Mouse (Mus musculus) heart, adult 2 months (tissue): ENCODE measurements around the gene Polr2f. TPM values are rescaled to one million over a fixed set of nuclear protein-coding genes. Genes with fewer than 3 reads are reported as not detected.

Experiments used
- DNase-seq, 2 experiments: peaks; one replicate each; pipeline ENCODE4 v3.0.0; 2021
- H3K27ac ChIP-seq: fragments of 200-600 bp; 2 replicates; pipeline ENCODE4 v1.8.1; 2022
- H3K27me3 ChIP-seq: fragments of 200-500 bp; 2 replicates; pipeline ENCODE4 v1.6.1; 2012; ENCODE audit warnings: mild to moderate bottlenecking, low read length, inconsistent platforms, mixed read lengths; ENCODE audit not compliant: control insufficient read depth, insufficient read depth
- H3K36me3 ChIP-seq: fragments of 200-500 bp; 2 replicates; pipeline ENCODE4 v1.6.1; 2012; ENCODE audit warnings: low read length, inconsistent platforms; ENCODE audit not compliant: control insufficient read depth, insufficient read depth
- H3K4me1 ChIP-seq: fragments of 200-500 bp; 2 replicates; pipeline ENCODE4 v1.6.1; 2011; ENCODE audit warnings: low read length; ENCODE audit not compliant: control insufficient read depth, insufficient read depth
- H3K4me3 ChIP-seq: fragments of 200-600 bp; 2 replicates; pipeline ENCODE4 v1.8.1; 2022
- H3K79me2 ChIP-seq: fragments of 200-500 bp; replicated peaks from 2 replicates; pipeline ENCODE4 v1.6.1; 2012; ENCODE audit warnings: mild to moderate bottlenecking, inconsistent platforms, low read length, moderate library complexity, mixed read lengths; ENCODE audit not compliant: control insufficient read depth, insufficient read depth
- H3K9ac ChIP-seq: fragments of 200-500 bp; 2 replicates; pipeline ENCODE4 v1.6.1; 2012; ENCODE audit warnings: low read depth, mild to moderate bottlenecking, control low read depth, inconsistent platforms, low read length, mixed read lengths
- CTCF ChIP-seq: fragments of 200-600 bp; IDR thresholded peaks from 2 replicates; pipeline ENCODE4 v1.8.1; 2022; ENCODE audit warnings: antibody characterized with exemption, mild to moderate bottlenecking, moderate library complexity
- EP300 ChIP-seq: fragments of 200-500 bp; IDR thresholded peaks from 2 replicates; pipeline ENCODE4 v1.6.1; 2011; ENCODE audit warnings: low read depth, low read length, control low read depth; ENCODE audit not compliant: insufficient read depth
- POLR2A ChIP-seq: fragments of 200-500 bp; IDR thresholded peaks from 2 replicates; pipeline ENCODE4 v1.6.1; 2011; ENCODE audit warnings: mild to moderate bottlenecking, low read depth, low read length, control low read depth; ENCODE audit not compliant: insufficient read depth
- WGBS: fragments of 180-500 bp; shearing (Covaris S2); methylation state at CpG from one replicate; pipeline ENCODE4 v1.1.7; 2018; 5-methylcytosine and 5-hydroxymethylcytosine counted together
- intact Hi-C: fragments of 180-260 bp; cut with DNase I; formaldehyde crosslinking; loops from one replicate; pipeline ENCODE4 v1.15.1; 2025
- polyA plus RNA-seq: library from polyadenylated mRNA; depleted of rRNA; stranded (reverse); fragments of >200 nt; gene quantifications from 2 replicates; pipeline ENCODE4 v1.2.3, GENCODE M21; 2012
- total RNA-seq, 2 experiments: library from RNA; stranded (reverse); gene quantifications; 2 replicates each; pipeline ENCODE4 v1.2.3; 2021

Polr2f gene
- total and polyA plus RNA-seq, 3 experiments = 50.9 to 145 (median 126) TPM

GRCm38 (mm10) chr15:79145522-79145921, 4.7 kb downstream of the Polr2f start:
- Histone ChIP-seq H3K79me2 (no peaks in the 10 kb centered on the region; the same call in 1 of the 2 replicates), H3K4me1 (no peaks in the 10 kb centered on the region), H3K27me3 (no peaks in the 10 kb centered on the region), H3K9ac (no peak overlapping the region), H3K27ac (no peak overlapping the region), H3K36me3 (no peaks in the 10 kb centered on the region), H3K4me3 (no peak overlapping the region)
- intact Hi-C loops = no loop called here
- no peak for TF ChIP-seq CTCF
- no peak for TF ChIP-seq POLR2A
- no peak for TF ChIP-seq EP300
- no peak for DNase-seq
- 81% methylated on average over 7 of the region's 7 CpGs for WGBS

GRCm38 (mm10) chr15:79148533-79148932, 7.7 kb downstream of the Polr2f start:
- no peak overlapping the region for H3K9ac ChIP-seq
- TF ChIP-seq POLR2A (no peak), EP300 (0 out of 2 replicates have a peak, but pooled peaks have one; percentile 81), CTCF (peak; percentile 94)
- 45% methylated on average over 7 of the region's 7 CpGs for WGBS
- no peaks in the 10 kb centered on the region for H3K27me3 ChIP-seq
- H3K36me3 ChIP-seq = no peaks in the 10 kb centered on the region
- H3K27ac ChIP-seq = no peak overlapping the region
- no peak overlapping the region for H3K4me3 ChIP-seq
- no peaks in the 10 kb centered on the region for H3K79me2 ChIP-seq
- no peaks in the 10 kb centered on the region for H3K4me1 ChIP-seq
- intact Hi-C loops = loop anchor here (1.0 to 2.0 kb wide), 2 partner anchors 55 to 110 kb away; no protein-coding TSS in a partner anchor
- peak; percentile 72 to 87 for DNase-seq

GRCm38 (mm10) chr15:79151881-79152280, 11.1 kb downstream of the Polr2f start:
- no peak for DNase-seq
- no peaks in the 10 kb centered on the region for H3K27me3 ChIP-seq
- TF ChIP-seq EP300 (no peak), CTCF (no peak), POLR2A (no peak)
- intact Hi-C loops = no loop called here
- no peaks in the 10 kb centered on the region; the same call in 1 of the 2 replicates for H3K4me1 ChIP-seq
- no peaks in the 10 kb centered on the region for H3K79me2 ChIP-seq
- no peak overlapping the region for H3K9ac ChIP-seq
- H3K4me3 ChIP-seq = no peak overlapping the region
- H3K27ac ChIP-seq = no peak overlapping the region
- H3K36me3 ChIP-seq = no peaks in the 10 kb centered on the region
- WGBS = 77% methylated on average over 8 of the region's 8 CpGs

- WGBS = 71% methylated on average over 6 of the region's 6 CpGs
- no peak overlapping the region for H3K9ac ChIP-seq
- H3K79me2 ChIP-seq = no peaks in the 10 kb centered on the region
- TF ChIP-seq EP300 (no peak), POLR2A (no peak), CTCF (no peak)
- no peak overlapping the region for H3K4me3 ChIP-seq
- DNase-seq = no peak
- no peak overlapping the region for H3K27ac ChIP-seq
- intact Hi-C loops = no loop called here
- H3K27me3 ChIP-seq = no peaks in the 10 kb centered on the region
- H3K4me1 ChIP-seq = no peaks in the 10 kb centered on the region; the same call in 1 of the 2 replicates
- H3K36me3 ChIP-seq = no peaks in the 10 kb centered on the region
Measured at GRCm38 (mm10) chr15:79152709-79153108, 11.9 kb downstream of the Polr2f start.

- Histone ChIP-seq H3K79me2 (no peaks in the 10 kb centered on the region), H3K36me3 (no peaks in the 10 kb centered on the region), H3K27ac (no peak overlapping the region), H3K4me1 (no peaks in the 10 kb centered on the region; the same call in 1 of the 2 replicates), H3K4me3 (no peak overlapping the region), H3K9ac (no peak overlapping the region), H3K27me3 (no peaks in the 10 kb centered on the region)
- intact Hi-C loops = no loop called here
- no peak for TF ChIP-seq CTCF
- TF ChIP-seq EP300 = no peak
- no peak for TF ChIP-seq POLR2A
- DNase-seq = no peak
- 16% methylated on average over 3 of the region's 3 CpGs for WGBS
Measured at GRCm38 (mm10) chr15:79155572-79155971, 14.8 kb downstream of the Polr2f start.

GRCm38 (mm10) chr15:79162301-79162700, 21.5 kb downstream of the Polr2f start:
- Histone ChIP-seq H3K9ac (no peak overlapping the region), H3K4me3 (no peak overlapping the region), H3K27ac (no peak overlapping the region), H3K27me3 (peaks cover 9% of the 10 kb centered on the region), H3K4me1 (no peaks in the 10 kb centered on the region), H3K36me3 (no peaks in the 10 kb centered on the region), H3K79me2 (no peaks in the 10 kb centered on the region)
- intact Hi-C loops = no loop called here
- DNase-seq = no peak
- WGBS = 57% methylated on average over 7 of the region's 7 CpGs
- TF ChIP-seq CTCF (no peak), POLR2A (no peak), EP300 (no peak)
